Mouse (Mus musculus) liver, embryonic 14.5 days (tissue): ENCODE measurements around the gene Ppp1r16b.

ENCODE experiments used
- CTCF ChIP-seq: IDR thresholded peaks from 2 replicates; pipeline ENCODE4 v1.5.1; 2016; ENCODE audit warnings: antibody characterized with exemption, low read depth, control low read depth
- EP300 ChIP-seq: IDR thresholded peaks from 2 replicates; pipeline ENCODE4 v1.6.1; 2016; ENCODE audit warnings: antibody characterized with exemption, low read depth

GRCm38 (mm10) chr2:158705529-158705928 lies 40.3 kb downstream of the Ppp1r16b start:
- TF ChIP-seq CTCF (no peak), EP300 (no peak)
